Mouse (Mus musculus): ENCODE results near the gene Ankrd35. TPM values are rescaled to one million over a fixed set of nuclear protein-coding genes. Genes with fewer than 3 reads are reported as not detected.
"Not testable (repeated sequence)": the region's sequence is repeated elsewhere in the genome, so short reads cannot be mapped to it uniquely, and the experiment has no call there.

The Ankrd35 gene
- total RNA-seq, 2 experiments from 2014 or later, result not detected

- ATAC-seq (replicated peaks; ENCODE audit: low FRiP score, poor library complexity, severe bottlenecking), result no peak
These were observed 1.4 kb upstream of the Ankrd35 start for GRCm38 (mm10) chr3:96668424-96669067.

- ATAC-seq (replicated peaks; ENCODE audit: low FRiP score, poor library complexity, severe bottlenecking), result no peak
These were observed 1.6 kb downstream of the Ankrd35 start for GRCm38 (mm10) chr3:96671519-96671918.

DNA sequence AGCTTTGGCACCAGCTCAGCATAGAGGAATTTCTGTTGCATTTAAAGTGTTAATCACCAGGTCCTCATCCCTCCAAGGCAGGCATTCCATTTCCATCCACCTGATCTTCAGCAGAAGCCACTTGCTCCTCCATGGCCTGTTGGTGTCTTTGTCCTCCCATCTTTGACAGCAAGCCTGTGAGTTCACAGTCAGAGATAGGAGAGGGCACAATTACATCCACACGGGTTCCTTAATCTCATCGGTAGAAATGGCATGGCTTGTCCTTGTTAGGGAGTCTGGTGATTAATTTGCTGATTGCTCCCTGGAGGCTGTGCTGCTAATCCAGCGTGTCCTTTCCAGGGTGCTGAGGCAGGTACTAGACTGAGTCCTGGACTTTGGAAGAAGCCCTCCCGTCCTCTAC, 3.6 kb downstream of the Ankrd35 start:
- ATAC-seq (replicated peaks; ENCODE audit: low FRiP score, poor library complexity, severe bottlenecking), result no peak

GRCm38 (mm10) chr3:96674442-96674841, 4.5 kb downstream of the Ankrd35 start:
- ATAC-seq (replicated peaks; ENCODE audit: low FRiP score, poor library complexity, severe bottlenecking), result no peak

GRCm38 (mm10) chr3:96675171-96675570, 5.2 kb downstream of the Ankrd35 start:
- ATAC-seq (replicated peaks; ENCODE audit: low FRiP score, poor library complexity, severe bottlenecking), result no peak

DNA sequence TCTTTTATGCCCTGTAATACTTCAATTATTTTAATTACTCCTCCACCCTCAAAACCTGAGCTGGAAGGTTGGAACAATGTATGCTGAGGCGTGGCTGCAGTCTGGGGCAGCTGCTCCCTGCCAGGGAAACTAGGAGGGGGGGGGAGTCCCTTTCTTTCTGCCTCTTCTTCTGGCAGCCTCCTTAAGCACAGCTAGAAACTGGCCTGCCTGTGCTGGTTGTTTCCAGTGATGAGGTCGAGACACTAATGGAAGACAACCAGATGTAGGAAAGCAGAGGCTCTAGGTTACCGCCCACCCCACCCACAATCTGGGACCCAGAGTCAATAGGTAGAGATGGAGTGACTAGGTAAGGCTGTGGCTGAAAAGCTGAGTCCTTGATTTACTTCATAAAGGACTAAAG, 5.8 kb downstream of the Ankrd35 start:
- ATAC-seq (replicated peaks; ENCODE audit: low FRiP score, poor library complexity, severe bottlenecking), result no peak

- no peak for ATAC-seq (replicated peaks; ENCODE audit: low FRiP score, poor library complexity, severe bottlenecking)
These were observed 8.5 kb downstream of the Ankrd35 start for GRCm38 (mm10) chr3:96678456-96678855.

GRCm38 (mm10) chr3:96679159-96679674, 9.3 kb downstream of the Ankrd35 start:
- ATAC-seq (replicated peaks; ENCODE audit: low FRiP score, poor library complexity, severe bottlenecking), result no peak

- ATAC-seq (replicated peaks; ENCODE audit: low FRiP score, poor library complexity, severe bottlenecking), result no peak
These were observed 10.5 kb downstream of the Ankrd35 start for GRCm38 (mm10) chr3:96680269-96680956.

DNA sequence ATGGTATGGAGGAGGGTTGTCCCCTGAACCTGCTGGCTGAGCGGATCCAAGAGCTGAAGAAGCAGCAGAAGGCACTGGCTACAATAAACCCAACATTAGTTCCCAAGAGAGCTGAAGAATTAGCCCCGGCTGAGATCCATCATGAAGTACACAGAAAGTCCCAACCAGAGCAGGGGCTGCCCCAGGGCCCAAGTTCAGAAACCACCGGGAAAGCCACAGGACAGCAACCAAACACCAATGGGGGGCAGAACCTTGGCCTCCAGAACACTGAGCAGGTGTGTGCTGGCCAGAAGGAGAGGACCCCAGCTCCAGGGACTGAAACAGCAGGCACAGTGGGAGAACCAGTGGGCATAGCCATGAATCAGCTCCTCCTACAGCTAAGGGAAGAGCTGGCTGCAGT, 13.6 kb downstream of the Ankrd35 start:
- ATAC-seq (replicated peaks; ENCODE audit: low FRiP score, poor library complexity, severe bottlenecking), result no peak

DNA sequence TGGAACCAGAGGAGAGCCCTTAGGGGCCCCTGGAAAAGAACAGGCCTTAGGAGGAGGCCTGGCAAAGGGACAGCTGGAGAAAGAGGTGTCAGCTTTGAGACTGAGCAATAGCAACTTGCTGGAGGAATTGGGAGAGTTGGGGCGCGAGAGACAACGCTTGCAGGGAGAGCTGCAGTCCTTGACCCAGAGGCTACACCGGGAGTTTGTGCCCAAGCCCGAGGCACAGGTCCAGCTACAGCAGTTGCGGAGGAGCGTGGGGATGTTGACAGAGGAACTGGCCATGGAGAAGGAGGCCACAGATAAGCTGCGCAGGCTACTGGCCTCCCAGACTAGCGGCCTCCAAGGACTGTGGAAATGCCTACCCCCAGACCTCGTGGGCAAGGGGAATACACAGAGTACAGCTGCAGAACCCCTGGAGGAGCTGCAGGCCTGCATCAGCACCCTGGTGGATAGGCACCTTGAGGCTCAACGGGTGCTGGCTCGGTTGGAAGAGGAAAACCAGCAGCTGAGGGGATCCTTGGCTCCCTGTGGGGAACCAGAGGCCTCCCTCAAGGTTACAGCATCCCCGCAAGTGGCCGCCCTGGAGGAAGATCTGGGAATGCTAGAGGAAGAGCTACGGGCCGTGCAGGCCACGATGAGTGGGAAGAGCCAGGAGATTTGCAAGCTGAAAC, 14.4 kb downstream of the Ankrd35 start:
- no peak for ATAC-seq (replicated peaks; ENCODE audit: low FRiP score, poor library complexity, severe bottlenecking)

DNA sequence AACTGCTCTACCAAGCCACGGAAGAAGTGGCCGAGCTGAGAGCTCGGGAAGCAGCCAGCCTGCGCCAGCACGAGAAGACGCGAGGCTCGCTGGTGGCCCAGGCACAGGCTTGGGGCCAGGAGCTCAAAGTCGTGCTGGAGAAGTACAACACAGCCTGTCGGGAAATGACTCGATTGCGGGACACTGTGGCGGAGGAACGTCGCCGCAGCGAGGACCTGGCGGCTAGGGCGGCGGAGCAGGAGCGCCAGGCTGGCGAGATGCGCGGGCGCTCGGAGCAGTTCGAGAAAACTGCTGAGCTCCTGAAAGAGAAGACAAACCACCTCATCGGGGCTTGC, 14.9 kb downstream of the Ankrd35 start:
- no peak for ATAC-seq (replicated peaks; ENCODE audit: low FRiP score, poor library complexity, severe bottlenecking)

DNA sequence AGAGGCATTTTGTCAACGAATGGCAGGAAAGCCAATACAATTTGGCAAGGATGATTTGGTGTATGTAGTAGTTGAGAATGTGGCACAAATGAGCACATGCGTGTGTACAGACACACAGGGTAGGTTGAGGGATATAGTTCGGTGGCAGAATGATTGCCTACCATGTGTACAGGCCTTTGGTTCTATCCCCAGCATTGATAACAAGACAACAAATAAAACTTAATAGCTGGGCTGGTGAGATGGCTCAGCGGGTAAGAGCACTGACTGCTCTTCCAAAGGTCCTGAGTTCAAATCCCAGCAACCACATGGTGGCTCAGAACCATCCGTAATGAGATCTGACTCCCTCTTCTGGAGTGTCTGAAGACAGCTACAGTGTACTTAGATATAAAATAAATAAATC, 16.1 kb downstream of the Ankrd35 start:
- ATAC-seq (replicated peaks; ENCODE audit: low FRiP score, poor library complexity, severe bottlenecking), result not testable (repeated sequence)

DNA sequence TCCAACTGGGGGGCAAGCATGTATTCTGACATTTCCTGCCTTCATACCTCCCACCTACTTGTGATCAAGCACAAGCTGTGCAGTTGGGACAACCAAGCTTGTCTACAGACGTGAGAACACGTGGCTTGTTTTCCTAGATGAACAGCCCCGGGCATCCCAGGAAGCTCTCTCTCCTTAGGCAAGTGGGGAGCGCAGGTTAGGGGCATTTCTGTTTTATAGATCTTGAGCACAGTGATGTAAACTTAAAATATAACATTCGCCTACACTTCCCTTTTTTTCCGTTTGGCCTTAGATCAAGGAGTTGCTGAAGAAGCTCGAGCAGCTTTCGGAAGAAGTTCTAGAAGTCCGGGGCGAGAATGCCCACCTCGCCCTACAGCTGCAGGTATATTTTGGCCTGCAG, 18.9 kb downstream of the Ankrd35 start:
- no peak for ATAC-seq (replicated peaks; ENCODE audit: low FRiP score, poor library complexity, severe bottlenecking)

DNA sequence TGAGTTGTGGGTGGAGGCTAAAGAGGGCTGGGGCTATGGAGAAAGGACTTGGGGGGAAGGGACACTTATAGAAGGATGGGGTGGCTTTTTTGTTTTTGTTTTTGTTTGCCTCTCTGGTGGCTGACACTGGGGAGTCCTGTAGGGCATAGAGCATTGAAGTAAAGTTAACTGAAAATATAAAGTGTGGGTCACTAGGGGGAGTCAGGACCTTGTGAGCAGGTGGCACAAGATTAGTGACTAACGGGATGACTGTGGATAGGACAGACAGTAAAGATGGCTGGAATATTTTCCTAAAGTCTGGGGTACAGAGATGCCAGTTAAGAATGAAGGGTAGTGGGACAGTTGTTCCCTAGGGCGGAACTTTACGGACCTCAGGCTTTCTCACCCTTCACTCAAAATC, 20.4 kb downstream of the Ankrd35 start:
- no peak for ATAC-seq (replicated peaks; ENCODE audit: low FRiP score, poor library complexity, severe bottlenecking)

DNA sequence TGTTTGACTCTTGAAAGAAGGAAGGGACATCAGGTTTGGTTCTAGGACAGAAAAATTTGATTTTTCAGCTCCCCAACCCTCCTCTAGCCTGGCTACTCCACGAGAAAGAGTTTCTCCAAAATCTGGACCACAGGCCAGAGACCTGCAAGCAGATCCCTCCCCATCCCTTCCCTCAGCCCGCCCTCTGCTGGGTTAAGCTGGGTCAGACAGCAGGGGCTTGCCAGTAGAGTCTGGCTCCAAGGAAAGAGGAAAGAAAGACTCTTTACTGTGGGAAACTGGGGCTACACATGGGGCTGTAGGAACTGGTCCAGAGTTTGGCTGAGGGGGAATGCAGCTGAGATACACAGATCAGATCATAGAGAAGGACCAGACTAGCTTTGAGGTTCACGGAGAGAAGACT, 22.6 kb downstream of the Ankrd35 start:
- no peak for ATAC-seq (replicated peaks; ENCODE audit: low FRiP score, poor library complexity, severe bottlenecking)

- no peak for ATAC-seq (replicated peaks; ENCODE audit: low FRiP score, poor library complexity, severe bottlenecking)
These were observed 23.6 kb downstream of the Ankrd35 start for GRCm38 (mm10) chr3:96693579-96693978.

DNA sequence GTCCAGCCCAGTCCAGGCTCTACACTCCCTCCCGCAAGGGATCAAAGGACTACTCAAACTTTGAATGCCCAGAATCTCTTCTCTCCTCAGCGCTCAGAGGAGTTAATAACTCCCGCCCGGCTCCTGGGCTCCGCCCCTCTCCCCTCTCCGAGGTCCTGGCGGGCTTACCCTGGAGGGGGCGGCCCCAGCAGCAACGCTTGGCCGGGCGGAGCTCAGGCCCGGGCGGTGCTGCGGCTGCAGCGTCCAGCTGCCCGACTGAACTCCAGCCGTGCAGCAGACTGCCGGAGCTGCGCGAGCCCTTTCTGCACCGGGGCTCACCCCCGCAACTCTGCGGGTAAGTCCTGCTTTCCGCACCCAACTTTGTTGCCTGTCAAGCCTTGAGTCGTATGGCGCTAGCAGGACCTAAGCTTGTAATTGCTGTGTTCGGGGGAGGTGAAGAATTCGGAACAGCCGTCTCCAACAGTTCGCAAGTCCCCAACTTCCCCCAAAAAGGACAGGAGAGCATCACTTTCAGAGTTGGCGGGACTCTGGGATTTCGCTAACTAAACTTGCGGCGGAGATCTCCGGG, 26.4 kb downstream of the Ankrd35 start, which contains the start of gene Pias3:
TSS of gene Pias3 (plus strand) at position 187 of the 568 bp plus-strand sequence.
- ATAC-seq (replicated peaks; ENCODE audit: low FRiP score, poor library complexity, severe bottlenecking), result peak; percentile 72

GRCm38 (mm10) chr3:96696766-96697732, 27.1 kb downstream of the Ankrd35 start:
- peak; percentile 86 for ATAC-seq (replicated peaks; ENCODE audit: low FRiP score, poor library complexity, severe bottlenecking)

Measured in erythroblast, adult 5-6 weeks (primary cell).